Mouse (Mus musculus): ENCODE results near the gene Thrb. TPM values are rescaled to one million over a fixed set of nuclear protein-coding genes. Genes with fewer than 3 reads are reported as not detected.

The Thrb gene
- polyA plus RNA-seq, 1 experiment from 2014 or later, result 1.0 TPM

- H3K4me1 ChIP-seq, result no peaks in the 10 kb centered on the region
- no peaks in the 10 kb centered on the region for H3K36me3 ChIP-seq
- no peaks in the 10 kb centered on the region for H3K27me3 ChIP-seq (ENCODE audit: insufficient read depth, poor library complexity, severe bottlenecking)
- DNase-seq (ENCODE audit: low spot score), result no peak
- no peak overlapping the region for H3K27ac ChIP-seq
- H3K4me3 ChIP-seq, result no peak overlapping the region
- H3K9me3 ChIP-seq, result no peaks in the 10 kb centered on the region
- WGBS, result 74% methylated on average over 3 of the region's 3 CpGs
Measured at GRCm38 (mm10) chr14:17724577-17724976, 64.5 kb downstream of the Thrb start.

- H3K9me3 ChIP-seq, result no peaks in the 10 kb centered on the region
- no peaks in the 10 kb centered on the region for H3K4me1 ChIP-seq
- no peak for DNase-seq (ENCODE audit: low spot score)
- no peak overlapping the region for H3K27ac ChIP-seq
- 75% methylated on average over 1 of the region's 1 CpGs for WGBS
- H3K36me3 ChIP-seq, result no peaks in the 10 kb centered on the region
- no peak overlapping the region for H3K4me3 ChIP-seq
- no peaks in the 10 kb centered on the region for H3K27me3 ChIP-seq (ENCODE audit: insufficient read depth, poor library complexity, severe bottlenecking)
Measured at GRCm38 (mm10) chr14:17726906-17727305, 66.8 kb downstream of the Thrb start.

DNA sequence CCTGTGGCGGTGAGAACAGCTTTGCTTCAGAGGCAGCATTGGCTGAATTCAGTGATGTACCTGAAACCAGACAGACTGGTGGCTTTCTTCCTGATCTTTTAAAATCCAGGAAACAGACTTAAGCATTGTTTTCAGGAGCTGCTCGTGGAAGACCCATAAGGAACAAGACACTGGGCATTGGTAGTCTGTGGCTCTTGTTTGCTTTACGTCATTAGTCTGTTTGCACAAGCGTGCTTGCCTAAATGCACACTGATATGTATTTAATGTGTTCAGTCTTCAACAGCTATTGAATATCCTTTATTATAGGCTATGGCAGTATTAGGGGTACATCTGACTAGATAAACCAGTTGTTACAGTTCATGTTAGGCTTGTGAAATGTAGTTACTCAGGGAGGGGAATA lies 67.8 kb downstream of the Thrb start:
- no peak overlapping the region for H3K4me3 ChIP-seq
- WGBS, result 79% methylated on average over 4 of the region's 4 CpGs
- H3K4me1 ChIP-seq, result no peaks in the 10 kb centered on the region
- no peak for DNase-seq (ENCODE audit: low spot score)
- H3K36me3 ChIP-seq, result no peaks in the 10 kb centered on the region
- no peaks in the 10 kb centered on the region for H3K9me3 ChIP-seq
- no peaks in the 10 kb centered on the region for H3K27me3 ChIP-seq (ENCODE audit: insufficient read depth, poor library complexity, severe bottlenecking)
- no peak overlapping the region for H3K27ac ChIP-seq

DNA sequence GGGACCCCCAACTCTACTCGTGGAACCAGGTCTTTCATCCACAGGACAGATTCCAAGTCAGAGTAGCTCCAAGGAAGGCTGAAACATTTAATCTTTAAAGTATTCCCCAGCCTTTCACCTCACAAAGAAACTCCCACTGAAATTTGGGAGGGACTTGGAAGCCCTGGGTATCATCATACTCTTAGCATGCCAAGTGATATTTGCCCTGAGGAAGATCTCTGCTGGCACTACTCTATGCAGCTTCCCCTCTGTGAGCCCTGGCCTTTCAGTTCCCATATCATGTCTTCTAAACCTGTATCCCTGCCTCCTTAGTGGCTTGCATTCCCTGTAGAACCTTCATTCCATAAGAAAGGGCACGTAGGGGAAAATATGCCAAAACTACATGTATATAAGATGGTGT lies 68.8 kb downstream of the Thrb start:
- whole genome bisulfite sequencing, result 75% methylated on average over 2 of the region's 2 CpGs
- DNase-seq (ENCODE audit: low spot score), result no peak
- no peaks in the 10 kb centered on the region for H3K9me3 ChIP-seq
- H3K36me3 ChIP-seq, result no peaks in the 10 kb centered on the region
- H3K27ac ChIP-seq, result no peak overlapping the region
- no peaks in the 10 kb centered on the region for H3K27me3 ChIP-seq (ENCODE audit: insufficient read depth, poor library complexity, severe bottlenecking)
- no peaks in the 10 kb centered on the region for H3K4me1 ChIP-seq
- H3K4me3 ChIP-seq, result no peak overlapping the region

GRCm38 (mm10) chr14:17731020-17731419 lies 71.0 kb downstream of the Thrb start:
- Histone ChIP-seq H3K4me1 (no peaks in the 10 kb centered on the region), H3K9me3 (no peaks in the 10 kb centered on the region), H3K27ac (no peak overlapping the region), H3K36me3 (no peaks in the 10 kb centered on the region), H3K4me3 (no peak overlapping the region), H3K27me3 (ENCODE audit: insufficient read depth, poor library complexity, severe bottlenecking) (no peaks in the 10 kb centered on the region)
- 13% methylated on average over 2 of the region's 2 CpGs for whole genome bisulfite sequencing
- no peak for DNase-seq (ENCODE audit: low spot score)

- H3K27me3 ChIP-seq (ENCODE audit: insufficient read depth, poor library complexity, severe bottlenecking), result no peaks in the 10 kb centered on the region
- H3K27ac ChIP-seq, result no peak overlapping the region
- no peaks in the 10 kb centered on the region for H3K9me3 ChIP-seq
- no peak for DNase-seq (ENCODE audit: low spot score)
- WGBS, result 83% methylated on average over 2 of the region's 2 CpGs
- H3K4me1 ChIP-seq, result no peaks in the 10 kb centered on the region
- H3K36me3 ChIP-seq, result no peaks in the 10 kb centered on the region
- no peak overlapping the region for H3K4me3 ChIP-seq
Measured at GRCm38 (mm10) chr14:17733077-17733778, 73.2 kb downstream of the Thrb start.

- Histone ChIP-seq H3K9me3 (no peaks in the 10 kb centered on the region), H3K27ac (no peak overlapping the region), H3K36me3 (no peaks in the 10 kb centered on the region), H3K4me1 (no peaks in the 10 kb centered on the region), H3K4me3 (no peak overlapping the region), H3K27me3 (ENCODE audit: insufficient read depth, poor library complexity, severe bottlenecking) (no peaks in the 10 kb centered on the region)
- 76% methylated on average over 2 of the region's 2 CpGs for WGBS
- DNase-seq (ENCODE audit: low spot score), result no peak
Measured at GRCm38 (mm10) chr14:17733779-17734137, 73.7 kb downstream of the Thrb start.

- H3K27me3 ChIP-seq (ENCODE audit: insufficient read depth, poor library complexity, severe bottlenecking), result no peaks in the 10 kb centered on the region
- H3K4me3 ChIP-seq, result no peak overlapping the region
- H3K4me1 ChIP-seq, result no peaks in the 10 kb centered on the region
- no peaks in the 10 kb centered on the region for H3K36me3 ChIP-seq
- H3K27ac ChIP-seq, result no peak overlapping the region
- no peak for DNase-seq (ENCODE audit: low spot score)
- H3K9me3 ChIP-seq, result no peaks in the 10 kb centered on the region
- WGBS, result 77% methylated on average over 6 of the region's 6 CpGs
Measured at GRCm38 (mm10) chr14:17735440-17735839, 75.4 kb downstream of the Thrb start.

- Histone ChIP-seq H3K36me3 (no peaks in the 10 kb centered on the region), H3K4me3 (no peak overlapping the region), H3K27me3 (ENCODE audit: insufficient read depth, poor library complexity, severe bottlenecking) (no peaks in the 10 kb centered on the region), H3K4me1 (no peaks in the 10 kb centered on the region), H3K27ac (no peak overlapping the region), H3K9me3 (no peaks in the 10 kb centered on the region)
- DNase-seq (ENCODE audit: low spot score), result no peak
- WGBS, result 38% methylated on average over 3 of the region's 3 CpGs
Measured at GRCm38 (mm10) chr14:17740903-17741302, 80.8 kb downstream of the Thrb start.

DNA sequence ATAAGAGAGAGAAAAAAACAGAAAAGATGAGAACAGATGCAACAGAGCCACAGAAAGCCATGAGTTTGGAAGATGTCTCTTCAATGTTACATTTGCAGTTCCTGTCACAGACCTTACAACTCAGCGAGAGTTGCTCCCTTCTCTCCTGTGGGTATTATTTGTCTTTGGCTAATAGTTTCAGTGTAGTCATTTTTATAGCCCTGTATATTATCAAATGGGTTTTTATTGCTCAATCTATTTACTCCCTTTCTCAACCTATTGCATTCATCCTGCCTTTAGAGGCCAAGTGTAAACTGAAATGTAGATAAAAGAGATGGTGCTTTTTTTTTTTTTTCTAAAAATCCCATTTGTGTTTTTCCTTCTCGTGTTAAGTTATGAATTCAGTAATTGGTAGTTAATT lies 82.2 kb downstream of the Thrb start:
- Histone ChIP-seq H3K27me3 (ENCODE audit: insufficient read depth, poor library complexity, severe bottlenecking) (no peaks in the 10 kb centered on the region), H3K27ac (no peak overlapping the region), H3K36me3 (no peaks in the 10 kb centered on the region), H3K4me3 (no peak overlapping the region), H3K4me1 (no peaks in the 10 kb centered on the region), H3K9me3 (no peaks in the 10 kb centered on the region)
- DNase-seq (ENCODE audit: low spot score), result no peak
- WGBS, result 76% methylated on average over 2 of the region's 2 CpGs

DNA sequence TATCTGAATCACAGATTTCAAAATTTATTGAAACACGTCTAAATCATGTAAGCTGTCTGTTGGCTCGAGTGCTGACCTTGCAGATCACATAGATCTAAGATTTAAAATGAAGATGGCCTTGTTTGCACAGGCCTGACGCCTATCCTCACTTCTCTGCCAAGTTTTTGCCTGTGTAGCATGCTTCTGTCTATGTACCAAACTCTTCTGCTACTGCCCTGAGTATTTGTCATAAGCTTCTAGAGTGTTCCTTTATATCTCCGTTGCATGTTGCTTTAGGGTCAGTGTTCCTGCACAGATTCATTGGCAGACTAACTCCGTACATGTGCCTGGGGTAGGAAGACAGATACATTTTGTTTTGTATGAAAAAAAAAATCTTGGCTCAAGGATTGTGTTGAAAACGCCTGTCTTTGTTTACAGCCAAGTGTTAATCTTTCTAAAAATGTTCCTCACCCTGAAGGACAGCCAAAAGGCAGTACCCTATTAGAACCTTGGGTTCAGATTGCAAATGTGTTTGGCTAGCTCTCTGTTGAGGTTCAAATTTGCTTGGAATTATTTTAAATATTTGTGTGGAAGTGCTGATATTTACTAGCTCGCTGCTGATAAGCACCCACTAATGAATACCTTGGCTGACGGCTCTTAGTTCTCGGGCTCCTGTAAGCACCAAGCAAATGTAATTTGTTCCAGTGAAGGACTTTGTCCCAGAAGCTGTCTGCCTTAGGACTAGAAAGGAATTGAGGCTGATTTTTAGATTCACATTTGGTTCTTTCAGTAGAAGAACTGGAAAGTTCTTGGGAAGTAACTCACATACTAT lies 83.0 kb downstream of the Thrb start:
- no peaks in the 10 kb centered on the region for H3K36me3 ChIP-seq
- DNase-seq (ENCODE audit: low spot score), result no peak
- H3K4me1 ChIP-seq, result no peaks in the 10 kb centered on the region
- no peaks in the 10 kb centered on the region for H3K27me3 ChIP-seq (ENCODE audit: insufficient read depth, poor library complexity, severe bottlenecking)
- H3K4me3 ChIP-seq, result no peak overlapping the region
- WGBS, result 62% methylated on average over 9 of the region's 9 CpGs
- no peak overlapping the region for H3K27ac ChIP-seq
- no peaks in the 10 kb centered on the region for H3K9me3 ChIP-seq

GRCm38 (mm10) chr14:17743713-17744158 lies 83.7 kb downstream of the Thrb start:
- 76% methylated on average over 2 of the region's 2 CpGs for WGBS
- Histone ChIP-seq H3K4me3 (no peak overlapping the region), H3K4me1 (no peaks in the 10 kb centered on the region), H3K27ac (no peak overlapping the region), H3K9me3 (no peaks in the 10 kb centered on the region), H3K36me3 (no peaks in the 10 kb centered on the region), H3K27me3 (ENCODE audit: insufficient read depth, poor library complexity, severe bottlenecking) (no peaks in the 10 kb centered on the region)
- DNase-seq (ENCODE audit: low spot score), result no peak

DNA sequence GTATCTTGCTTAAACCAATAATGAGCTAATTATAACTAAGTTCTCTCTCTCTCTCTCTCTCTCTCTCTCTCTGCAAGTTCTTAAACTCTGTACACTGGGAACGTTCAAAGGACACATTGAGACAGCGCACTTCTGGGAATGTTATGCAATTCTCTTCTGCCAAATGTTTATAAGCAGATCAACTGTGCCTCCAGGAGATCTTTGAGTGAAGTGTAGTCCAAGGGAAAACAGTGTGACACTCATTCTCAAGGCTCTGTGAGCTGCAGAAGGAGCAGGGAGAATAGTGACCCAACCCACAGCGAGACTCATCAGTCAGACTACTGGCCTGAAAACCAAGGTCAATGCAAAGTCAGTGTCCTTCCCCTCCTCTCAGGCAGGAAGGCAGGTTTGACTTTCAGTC lies 87.9 kb downstream of the Thrb start:
- Histone ChIP-seq H3K4me1 (no peaks in the 10 kb centered on the region), H3K9me3 (no peaks in the 10 kb centered on the region), H3K27ac (no peak overlapping the region), H3K36me3 (no peaks in the 10 kb centered on the region), H3K4me3 (no peak overlapping the region), H3K27me3 (ENCODE audit: insufficient read depth, poor library complexity, severe bottlenecking) (no peaks in the 10 kb centered on the region)
- WGBS, result 88% methylated on average over 3 of the region's 3 CpGs
- no peak for DNase-seq (ENCODE audit: low spot score)

Measured in heart, embryonic 10.5 days (tissue).